Mouse (Mus musculus) layer of hippocampus, adult 11-12 months (tissue): Measurements from ENCODE around the gene Golga2.
A peak's percentile ranks its signal among the peaks of the same experiment; 100 is the strongest.

ENCODE experiments used
- DNase-seq: peaks from one replicate; pipeline ENCODE4 v3.0.0; 2022; ENCODE audit warnings: low spot score

The Golga2 gene

DNA sequence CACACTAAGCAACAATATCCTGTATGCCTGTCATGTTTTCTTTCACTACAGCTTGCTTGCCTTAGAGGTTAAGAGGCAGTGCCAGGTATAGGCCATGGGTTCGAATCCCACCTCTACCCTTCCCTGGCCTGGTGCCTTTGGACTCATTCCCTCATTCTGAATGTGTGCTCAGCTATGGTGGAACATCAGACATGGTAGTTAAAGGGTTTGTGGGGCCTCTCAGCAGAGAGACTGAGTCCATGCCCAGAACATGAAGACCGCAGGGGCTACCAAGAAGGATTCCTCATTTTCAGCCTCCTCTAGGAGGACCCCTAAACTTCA is 56.1 kb downstream of the Golga2 start:
- DNase-seq, result no peak

DNA sequence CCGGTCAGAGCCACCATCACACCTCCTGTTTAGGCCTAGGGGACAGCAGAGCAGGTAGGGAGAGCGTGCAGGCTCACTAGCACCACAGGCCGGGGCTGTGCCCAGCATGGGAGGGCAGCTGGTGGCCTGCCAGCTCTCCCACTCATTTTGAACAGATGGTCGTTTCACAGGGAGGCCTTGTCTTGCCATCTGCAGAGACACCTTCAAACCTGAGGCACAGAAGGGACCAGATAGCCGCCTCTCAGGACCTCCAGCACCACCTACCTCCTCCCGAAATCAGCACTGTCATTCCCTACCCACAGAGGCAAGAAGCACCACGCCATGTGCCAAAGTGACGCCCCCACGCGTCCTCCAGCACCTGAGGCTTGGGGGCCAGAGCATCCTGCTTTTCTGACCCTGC is 56.9 kb downstream of the Golga2 start:
- no peak for DNase-seq

DNA sequence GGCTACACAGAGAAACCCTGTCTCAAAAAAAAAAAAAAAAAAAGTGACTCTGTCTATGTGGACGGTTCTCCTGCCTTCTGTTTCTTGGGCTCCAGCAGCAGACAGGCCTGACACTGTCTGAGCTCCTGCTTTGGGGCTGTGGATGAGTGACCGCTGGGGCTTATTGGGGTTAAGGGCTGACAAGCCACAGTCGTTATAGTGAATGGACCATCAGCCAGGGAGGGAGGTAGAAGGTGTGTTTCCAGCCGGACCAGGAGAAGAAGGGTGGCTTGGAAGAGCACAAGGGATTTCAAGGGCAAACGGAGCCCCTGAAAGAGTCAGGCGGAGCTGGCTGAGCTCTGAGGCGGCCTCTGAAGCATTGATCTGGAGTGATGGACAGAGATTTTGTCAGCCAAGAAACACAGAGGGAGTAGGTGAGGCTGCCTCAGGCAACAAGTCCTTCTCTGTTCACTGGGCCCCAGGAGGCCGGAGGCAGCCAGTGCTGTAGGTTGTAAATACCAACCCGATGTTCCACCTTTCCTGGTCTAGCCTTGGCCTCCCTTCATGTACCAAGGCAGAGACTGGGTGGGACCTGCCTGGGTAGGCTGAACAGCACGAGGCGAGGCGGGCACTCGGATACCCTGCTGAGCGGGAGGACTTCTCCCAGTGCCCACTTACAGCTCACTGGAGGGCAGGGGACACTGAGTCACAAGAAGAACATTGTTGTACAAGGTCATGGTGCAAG is 57.6 kb downstream of the Golga2 start:
- DNase-seq, result no peak

DNA sequence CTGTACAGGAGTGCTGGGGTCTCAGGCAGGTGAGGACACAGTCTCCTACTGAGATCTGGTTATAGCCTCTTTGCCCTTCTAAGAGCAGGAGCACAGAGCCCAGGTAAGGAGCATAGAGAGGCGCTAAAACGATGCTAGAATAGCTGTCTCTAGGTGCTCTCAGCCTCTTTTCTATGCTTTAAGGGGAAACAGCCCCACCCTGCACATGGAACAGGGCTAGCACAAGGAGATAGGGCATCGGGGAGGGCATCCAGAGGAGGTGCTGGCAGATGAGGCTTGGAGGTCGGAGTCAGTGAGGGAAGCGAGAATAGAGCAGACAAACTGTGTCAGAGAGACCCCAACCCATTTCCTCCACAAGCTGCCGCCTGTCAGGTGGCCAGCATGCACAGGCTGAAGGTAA is 59.8 kb downstream of the Golga2 start:
- DNase-seq, result no peak

DNA sequence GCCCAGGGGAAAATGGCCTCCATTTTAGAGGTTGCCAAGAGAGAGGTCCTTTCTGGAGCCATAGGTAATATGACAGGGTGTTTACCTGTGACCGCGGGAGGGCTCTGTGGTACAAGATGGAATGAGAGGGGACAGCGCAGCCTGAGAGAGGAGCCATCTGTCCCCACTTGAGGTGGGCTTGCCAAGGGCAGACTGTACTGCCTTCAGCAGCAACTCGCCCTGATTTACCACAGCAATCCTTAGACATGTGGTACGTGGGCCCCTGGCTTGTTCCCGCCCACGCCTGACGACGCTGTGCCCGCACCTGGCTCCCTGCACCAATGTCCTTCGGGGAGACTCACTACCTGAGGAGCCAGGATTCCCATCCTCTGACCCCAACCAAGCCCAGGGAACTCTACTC is 61.1 kb downstream of the Golga2 start:
- peak; percentile 64 for DNase-seq

DNA sequence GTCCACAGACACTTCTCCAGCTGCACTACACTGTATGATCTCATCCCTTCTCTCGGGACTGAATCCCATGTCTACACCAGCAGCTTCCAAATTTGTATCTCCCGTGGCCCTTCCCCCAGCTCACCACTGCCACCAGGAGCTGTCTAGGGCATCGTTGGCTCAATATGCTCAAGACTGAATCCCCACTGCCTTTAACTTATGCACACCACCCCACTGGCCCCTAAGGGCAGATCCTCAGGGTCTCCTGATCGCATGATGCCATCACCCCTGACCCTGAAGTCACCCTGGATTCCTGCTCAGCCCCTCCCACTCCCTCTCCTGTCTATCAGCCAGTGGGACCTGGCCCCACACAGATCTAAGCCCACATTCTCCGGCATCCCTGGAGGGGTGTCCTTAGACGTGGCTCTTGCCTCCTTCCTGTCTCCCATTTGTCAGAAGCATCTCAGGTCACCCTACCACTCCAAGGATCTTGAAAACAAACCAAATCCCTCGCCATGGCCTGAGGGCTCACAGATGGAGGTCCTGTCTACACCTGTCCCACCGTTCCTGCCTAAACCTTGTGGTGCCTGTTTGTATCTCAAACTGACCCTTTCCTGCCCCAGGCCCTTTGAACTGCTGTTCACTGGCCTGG is 62.6 kb downstream of the Golga2 start:
- DNase-seq, result no peak

DNA sequence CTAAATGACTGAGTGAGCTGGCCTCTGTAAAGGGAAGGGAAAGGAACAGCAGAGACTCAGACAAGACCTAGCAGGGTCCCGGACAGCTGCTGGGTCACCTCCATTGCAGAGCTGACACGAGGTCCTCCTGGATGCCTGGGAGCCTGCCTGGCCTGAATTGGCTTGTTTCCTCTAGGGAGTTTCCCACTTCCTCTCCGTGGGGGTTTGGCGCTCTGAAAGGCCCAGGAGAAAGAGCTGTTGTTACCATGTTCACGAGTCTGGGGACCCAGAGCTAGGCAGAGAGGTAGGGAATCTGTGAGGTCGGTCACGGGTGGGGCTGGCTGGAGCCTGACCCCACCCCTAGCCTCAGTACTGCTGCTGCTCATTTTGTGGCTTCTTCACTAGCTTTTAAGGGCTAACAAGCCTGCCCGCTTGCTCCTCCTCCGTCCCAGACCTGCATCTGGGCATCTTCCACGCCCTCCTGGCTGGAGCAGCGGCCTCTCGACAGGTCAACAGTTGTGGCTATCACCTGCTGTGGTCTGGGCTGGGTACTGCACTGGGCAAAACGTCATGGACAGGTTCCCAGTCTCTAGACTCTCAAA is 63.4 kb downstream of the Golga2 start:
- no peak for DNase-seq

DNA sequence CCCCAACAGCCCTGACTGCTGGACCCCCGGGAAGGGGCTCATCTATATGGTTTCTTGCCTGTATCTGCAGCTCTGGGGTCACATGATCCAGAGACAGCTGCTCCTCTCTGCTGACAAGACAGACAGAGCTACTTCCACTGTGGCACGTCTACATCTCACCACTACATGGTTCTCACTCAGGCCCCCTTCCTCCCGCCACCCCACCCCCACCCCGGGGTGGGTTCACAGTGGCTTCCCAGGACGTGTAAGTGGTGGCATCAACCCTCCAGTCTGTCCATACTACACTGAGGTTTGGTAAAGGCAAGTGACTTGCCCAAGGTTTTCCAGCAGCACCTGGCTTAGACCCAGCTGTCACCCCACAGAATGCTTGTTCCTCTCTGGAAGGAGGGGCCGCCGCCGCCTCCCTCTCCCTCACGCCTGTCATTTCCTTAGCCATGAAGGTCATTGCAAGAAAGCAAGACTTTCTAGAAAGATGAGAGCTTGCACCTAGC is 64.3 kb downstream of the Golga2 start:
- no peak for DNase-seq

DNA sequence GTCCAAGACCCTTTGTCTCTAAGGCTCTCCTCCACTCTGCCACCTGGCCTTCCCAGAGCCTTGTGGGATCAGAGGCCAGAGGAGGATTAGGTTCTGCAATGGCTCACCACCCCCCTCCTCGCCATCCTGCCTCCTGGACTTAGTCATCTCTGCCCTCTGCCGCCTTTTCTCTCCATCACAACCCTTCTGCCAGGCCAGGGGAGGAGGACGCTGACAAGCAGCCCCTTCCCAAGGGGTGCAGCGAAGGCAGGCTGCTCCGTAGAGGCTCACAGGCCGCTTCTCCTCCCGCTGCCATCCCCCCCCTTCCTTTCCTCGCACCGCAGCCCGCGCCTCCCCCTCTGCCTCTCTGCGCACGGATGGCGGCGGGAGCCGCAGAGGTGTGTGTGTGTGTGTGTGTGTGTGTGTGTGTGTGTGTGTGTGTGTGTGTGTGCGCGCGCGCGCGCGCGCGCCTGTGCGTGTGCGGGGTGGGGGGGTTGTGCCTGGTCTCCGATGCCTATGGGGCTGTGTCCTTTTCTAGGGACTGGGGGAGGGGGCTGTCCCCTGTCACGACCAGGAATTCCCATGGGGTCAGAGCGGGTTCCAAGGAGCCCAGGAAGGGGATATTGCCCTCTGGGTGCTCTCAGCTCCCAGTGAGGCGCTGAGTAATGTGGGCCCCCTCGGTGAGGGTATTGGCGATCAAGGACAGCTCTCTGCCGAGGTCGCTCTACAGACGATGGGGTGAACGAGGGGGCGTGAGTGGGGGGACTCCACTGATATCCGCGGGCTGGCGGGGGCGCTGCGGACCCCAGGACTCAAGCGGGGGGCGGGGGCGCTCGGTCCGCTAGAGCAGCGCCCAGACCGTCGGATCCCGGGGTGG is 65.2 kb downstream of the Golga2 start, which contains the start of gene Ciz1:
Ciz1 (plus strand) TSS at position 177 of the 856 bp plus-strand sequence.
- DNase-seq, result peak; percentile 52

DNA sequence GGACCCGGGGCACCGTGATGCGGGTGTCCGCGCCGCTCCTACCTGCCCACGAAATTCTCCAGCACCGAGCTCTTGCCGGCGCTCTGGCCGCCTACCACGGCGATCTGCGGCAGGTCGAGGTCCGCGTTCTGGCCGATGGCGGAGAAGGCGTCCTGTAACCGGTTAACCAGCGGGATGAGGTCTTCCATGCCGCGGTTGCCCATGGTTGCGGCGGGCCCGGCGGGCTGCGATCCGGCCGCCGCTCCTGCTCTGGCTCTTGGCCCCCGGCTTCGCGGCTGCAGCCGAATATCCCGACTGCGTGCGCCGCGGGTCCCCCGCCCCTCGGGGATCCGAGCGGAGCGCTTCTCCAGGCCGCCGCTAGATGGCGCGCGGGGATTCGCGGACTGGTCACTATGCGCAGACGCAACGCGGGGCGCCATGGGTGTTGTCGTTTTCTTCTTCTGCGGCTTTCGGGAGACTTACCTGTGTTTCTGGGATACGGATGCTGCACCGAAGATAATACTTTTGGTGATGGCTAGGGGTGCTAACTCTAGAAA is 65.9 kb downstream of the Golga2 start, which contains the start of gene Dnm1:
Dnm1 (minus strand) TSS at position 332 of the 536 bp plus-strand sequence.
- DNase-seq, result peak; percentile 95

DNA sequence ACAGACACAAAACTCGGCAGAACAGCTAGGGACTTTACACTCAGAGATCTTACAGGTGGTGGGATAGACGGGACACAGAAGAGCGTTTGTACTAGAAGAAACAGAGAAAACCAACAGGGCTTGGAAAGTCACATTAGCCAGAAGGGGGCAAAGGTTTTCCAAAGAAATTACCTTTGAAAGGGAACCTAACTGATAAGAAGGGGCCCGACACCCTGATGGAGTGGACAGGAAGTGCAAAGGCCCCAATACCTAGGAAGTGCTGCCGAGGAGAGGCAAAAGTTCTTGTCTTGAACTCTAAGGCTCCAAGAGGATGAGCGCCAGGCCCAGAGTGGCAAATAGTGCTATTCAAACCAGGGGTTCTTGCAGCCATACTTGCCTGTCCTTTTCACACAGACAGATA is 66.7 kb downstream of the Golga2 start:
- no peak for DNase-seq

DNA sequence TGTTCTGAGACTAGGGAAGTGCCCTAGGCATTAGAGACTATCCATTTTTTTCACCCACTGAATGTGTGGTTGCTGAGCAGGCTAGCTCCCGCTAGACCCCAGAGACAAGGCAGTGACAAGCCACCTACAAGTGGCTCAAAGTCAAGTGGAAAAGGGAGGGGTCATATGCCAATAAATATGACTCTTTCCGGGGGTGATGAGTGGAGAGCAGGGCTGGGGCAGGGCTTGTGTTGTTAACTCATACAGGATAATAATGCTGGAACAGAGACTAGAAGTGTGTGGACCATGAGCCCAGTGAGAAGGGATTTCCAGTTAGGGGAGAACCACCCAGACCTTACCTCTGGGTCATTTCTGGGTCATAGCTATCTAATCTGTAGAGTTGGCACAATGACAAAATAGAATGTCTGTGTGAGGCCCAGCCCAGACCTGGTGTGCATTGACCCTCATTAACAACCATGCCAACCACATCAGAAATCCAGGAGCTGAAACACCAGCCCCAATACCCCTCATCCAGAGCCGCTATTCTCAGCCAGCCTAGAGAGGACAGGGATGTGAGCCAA is 67.2 kb downstream of the Golga2 start:
- no peak for DNase-seq

DNA sequence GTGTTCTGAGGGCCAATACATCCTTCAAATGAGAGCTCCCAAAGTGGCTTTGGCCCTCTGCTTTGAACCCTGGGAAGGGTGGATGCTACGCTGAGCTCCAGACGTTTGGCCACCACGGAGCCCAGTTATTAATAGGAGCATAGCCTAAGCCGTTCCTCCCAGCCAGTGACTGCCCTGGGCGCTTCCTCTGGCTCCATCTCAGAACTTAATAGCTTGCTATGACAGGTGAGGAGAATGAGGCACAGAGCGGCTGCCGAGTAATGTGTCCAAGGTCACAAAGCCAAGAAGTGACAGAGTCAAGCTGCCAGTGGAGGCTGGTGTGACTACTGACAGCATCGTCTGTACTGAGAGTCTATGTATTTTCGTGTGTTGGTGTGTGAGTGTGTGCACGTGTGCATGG is 69.0 kb downstream of the Golga2 start:
- no peak for DNase-seq
